Mouse (Mus musculus) neutrophil, adult 5-6 weeks (primary cell): Measurements from ENCODE around the gene Kcng1. TPM values are rescaled to one million over a fixed set of nuclear protein-coding genes. Genes with fewer than 3 reads are reported as not detected.

Experiments used
- ATAC-seq: fragments of 151-379, 151-347 bp; 2 replicates; pipeline ENCODE4 v1.8.0; 2017; ENCODE audit warnings: mild to moderate bottlenecking, moderate TSS enrichment; ENCODE audit not compliant: insufficient number of reproducible peaks, poor library complexity, low FRiP score, severe bottlenecking; ENCODE audit errors: extremely low read depth
- total RNA-seq: library from RNA; stranded (forward); fragments of 200-1000 nt; gene quantifications from 2 replicates; pipeline ENCODE4 v1.2.3, GENCODE M21; 2017

The Kcng1 gene
- total RNA-seq, 1 experiment from 2014 or later = not detected

DNA sequence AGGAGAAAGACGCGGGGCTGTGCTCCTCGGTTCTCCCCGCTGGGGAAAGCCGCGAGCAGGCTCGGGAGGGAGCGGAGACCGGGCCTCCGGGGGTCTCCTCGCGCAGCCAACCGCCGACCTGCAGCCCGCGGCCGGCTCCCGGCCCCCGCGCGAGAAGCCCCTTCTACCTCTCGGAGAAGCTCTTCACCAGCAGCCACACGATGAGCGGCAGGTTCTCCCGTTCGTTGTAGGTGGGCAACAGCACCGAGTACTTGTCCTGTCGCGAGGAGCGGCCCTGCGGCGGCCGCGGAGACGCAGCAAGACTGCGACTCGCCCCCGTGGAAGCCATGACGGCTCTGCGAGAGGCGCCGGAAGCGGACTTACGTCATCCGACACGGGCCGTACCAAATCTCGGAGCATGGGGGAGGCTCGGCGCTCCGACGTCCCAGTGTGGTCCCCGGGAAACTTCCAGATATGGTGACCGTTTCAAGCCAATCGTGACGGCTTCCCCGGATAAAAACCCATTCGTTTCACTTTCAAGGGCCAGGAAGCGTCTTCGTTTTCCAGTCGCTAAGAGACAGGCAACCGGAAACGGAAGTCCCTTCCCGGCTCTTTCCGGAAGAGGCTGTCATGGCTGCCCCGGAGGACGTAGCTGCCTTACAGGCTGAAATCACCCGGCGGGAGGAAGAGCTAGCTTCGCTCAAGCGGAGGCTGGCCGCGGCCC, 51.4 kb downstream of the Kcng1 start, which contains the start of the genes Gm20716, Dpm1 and Mocs3:
Gm20716 (minus strand) TSS at position 339 of the 703 bp plus-strand sequence.
Dpm1 (minus strand) TSS at position 566 of the 703 bp plus-strand sequence.
Mocs3 (plus strand) TSS at position 597 of the 703 bp plus-strand sequence.
- peak; percentile 82 for ATAC-seq

DNA sequence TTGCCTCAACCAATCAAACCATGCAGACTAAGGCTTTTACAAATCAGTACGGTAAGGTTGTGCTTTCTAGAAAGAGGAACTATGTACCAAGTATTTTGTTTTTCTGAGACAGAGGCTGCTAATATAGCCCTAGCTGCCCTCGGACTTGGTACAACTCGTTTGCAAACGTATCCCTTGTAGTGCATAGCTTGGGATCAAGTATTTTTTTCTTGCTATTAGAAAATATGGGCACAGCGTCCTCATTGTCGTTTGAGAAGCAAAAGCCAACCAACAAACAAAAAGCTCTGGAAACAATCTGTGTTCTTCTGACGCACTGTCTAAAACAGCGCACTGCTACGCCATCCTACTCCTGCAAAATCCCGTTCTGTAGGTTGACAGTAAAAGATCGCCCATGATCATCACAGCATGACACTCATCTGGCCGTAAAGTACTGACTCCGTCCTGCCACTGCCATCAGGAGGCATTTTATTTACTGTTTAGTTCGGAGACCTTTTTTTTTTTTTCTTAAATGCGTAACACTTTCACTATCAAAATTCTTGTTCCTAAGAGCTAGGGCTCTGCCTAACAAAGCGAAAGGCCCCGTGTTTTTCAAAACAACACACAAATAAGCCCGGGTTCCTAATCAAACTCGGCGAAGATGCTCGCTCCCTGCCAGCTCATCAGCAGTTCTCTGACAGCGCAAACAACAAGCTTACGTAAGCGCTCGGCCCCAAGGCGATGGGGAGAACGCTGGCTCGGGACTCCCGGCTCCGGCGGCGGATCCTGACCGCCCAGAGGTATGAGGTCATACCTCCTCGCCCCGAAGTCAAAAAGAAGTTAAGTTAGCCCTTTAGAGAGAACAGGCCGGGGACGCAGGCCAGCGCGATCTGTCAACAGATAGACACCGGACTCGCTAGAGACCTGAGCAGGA, 52.2 kb downstream of the Kcng1 start:
- ATAC-seq = no peak

DNA sequence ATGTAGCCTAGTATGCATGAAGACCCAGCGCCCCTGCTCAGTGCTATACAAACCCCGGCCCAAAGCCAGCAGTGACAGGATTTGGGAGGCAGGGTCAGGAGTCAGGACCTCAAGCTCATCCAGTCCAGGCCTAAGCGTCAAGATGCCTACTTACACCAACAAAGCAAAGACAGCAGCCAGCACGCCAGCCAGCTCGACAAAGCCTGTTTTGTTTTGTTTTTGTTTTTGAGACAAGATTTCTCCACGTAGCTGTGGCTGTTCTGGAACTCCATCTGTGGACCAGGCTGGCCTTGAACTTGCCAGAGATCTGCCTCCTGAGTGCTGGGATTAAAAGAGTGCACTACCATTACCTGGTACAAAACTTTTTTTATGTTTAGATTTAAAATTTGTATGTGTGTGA, 58.2 kb downstream of the Kcng1 start:
- ATAC-seq = no peak

DNA sequence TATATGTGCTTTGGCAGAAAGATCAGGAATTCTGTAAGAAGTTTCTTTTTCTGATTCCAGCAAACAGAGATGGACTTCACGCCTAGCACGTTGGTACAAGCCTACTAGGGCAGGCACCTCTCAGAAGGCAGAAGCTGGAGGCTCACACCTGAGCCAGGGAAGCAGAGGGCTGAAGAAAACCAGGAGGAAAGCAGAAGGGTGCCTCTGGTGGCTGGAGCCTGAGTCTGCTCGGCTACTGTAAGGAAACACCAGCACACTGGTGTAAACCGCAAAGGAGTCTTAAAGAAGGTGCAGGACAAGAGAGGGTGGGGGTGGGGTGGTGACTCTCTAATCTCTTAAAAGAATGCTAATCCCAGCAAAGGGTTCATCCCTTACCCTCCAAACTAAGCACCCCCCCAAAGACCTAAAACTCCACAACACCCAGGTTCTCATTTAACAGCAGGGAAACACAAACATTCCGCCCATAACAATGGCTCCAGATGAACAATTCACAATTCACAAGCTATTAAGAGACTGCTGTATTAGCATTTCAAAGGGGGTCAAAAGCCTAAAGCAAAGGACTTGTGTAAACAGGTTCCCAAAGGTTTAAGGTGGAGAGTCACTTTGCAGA, 67.6 kb downstream of the Kcng1 start:
- no peak for ATAC-seq

Other genes with a start within 250 kb of the Kcng1 start
- 1.3 and 2.5 TPM in 2 replicates for gene Pard6b, start 200.7 kb downstream of the Kcng1 start, total RNA-seq
- 8.1 and 13.3 TPM in 2 replicates for gene Adnp, start 74.6 kb downstream of the Kcng1 start, total RNA-seq
- 42.1 and 44.1 TPM in 2 replicates for gene Gm20716, start 51.4 kb downstream of the Kcng1 start, total RNA-seq
- 27.6 and 36.0 TPM in 2 replicates for gene Dpm1, start 51.1 kb downstream of the Kcng1 start, total RNA-seq
- gene Mocs3, start 51.1 kb downstream of the Kcng1 start, total RNA-seq = 4.7 and 6.1 TPM in 2 replicates